Mouse (Mus musculus): ENCODE measurements around the gene Tlr3.

DNA sequence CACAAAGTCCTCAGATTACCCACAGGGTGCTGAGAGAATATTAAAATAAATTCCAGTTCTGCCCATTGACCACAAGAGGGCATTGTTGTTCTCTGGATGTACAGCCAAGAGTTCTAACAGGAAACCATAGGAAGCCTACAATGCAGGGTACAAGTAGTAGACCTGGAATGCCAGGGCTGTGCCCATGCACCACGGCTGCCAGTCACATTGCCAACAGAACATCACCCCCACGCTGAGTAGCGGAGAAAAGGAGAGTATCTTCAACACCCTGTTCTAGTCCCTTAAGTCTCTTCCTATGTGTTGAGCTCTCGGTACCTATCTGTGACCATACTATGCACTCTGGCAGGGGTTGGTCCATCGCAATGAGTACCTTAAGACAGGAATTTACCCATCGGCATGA, 43.5 kb upstream of the Tlr3 start:
- TF ChIP-seq CTCF (IDR thresholded peaks at IDR 0.05; ENCODE audit: low read depth, low read length): peak; percentile 28; the same call in 1 of the 2 replicates
- no peak for TF ChIP-seq POLR2A (IDR thresholded peaks at IDR 0.05; ENCODE audit: borderline replicate concordance, low read depth, low read length)

Data from bone marrow macrophage, adult 2 months (primary cell).